Mouse (Mus musculus) CD4-positive, CD25-positive, alpha-beta regulatory T cell, adult 2 months (primary cell): ENCODE results near the gene Lgi4.

Experiments used
- DNase-seq: peaks from one replicate; pipeline ENCODE4 v3.0.0-alpha.2; 2012; ENCODE audit warnings: low read depth, low spot score

Gene Lgi4

GRCm38 (mm10) chr7:31076492-31076891, 17.4 kb downstream of the Lgi4 start, which contains the start of gene Fxyd3:
Fxyd3 (minus strand) TSS chr7:31076704.
- no peak for DNase-seq

- DNase-seq, result no peak
These were observed 18.3 kb downstream of the Lgi4 start for GRCm38 (mm10) chr7:31077470-31077869.

GRCm38 (mm10) chr7:31077885-31078445, 18.8 kb downstream of the Lgi4 start:
- peak; percentile 72 for DNase-seq

GRCm38 (mm10) chr7:31079670-31080069, 20.5 kb downstream of the Lgi4 start:
- DNase-seq, result no peak

- no peak for DNase-seq
These were observed 21.5 kb downstream of the Lgi4 start for GRCm38 (mm10) chr7:31080611-31081010.

DNA sequence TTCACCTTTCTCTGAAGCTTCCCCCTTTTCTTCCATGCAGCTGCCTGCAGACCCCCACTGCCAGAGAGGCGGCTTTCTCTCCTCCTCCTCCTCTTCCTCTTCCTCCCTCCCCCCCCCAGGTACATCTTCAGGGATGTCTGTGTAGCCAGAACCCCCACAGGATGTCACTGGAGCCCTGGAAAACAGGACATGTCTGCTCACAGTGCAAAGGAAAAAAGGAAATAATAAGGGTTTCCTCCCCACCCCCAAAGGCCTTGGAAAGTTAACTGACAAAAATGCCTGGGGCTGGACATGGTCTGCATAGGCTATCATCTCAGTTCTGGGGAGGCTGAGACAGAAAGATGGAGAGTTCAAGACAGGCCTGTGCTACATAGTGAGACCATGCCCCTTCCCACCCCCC, 22.0 kb downstream of the Lgi4 start:
- no peak for DNase-seq

- no peak for DNase-seq
These were observed 23.0 kb downstream of the Lgi4 start for GRCm38 (mm10) chr7:31082106-31082505.

- DNase-seq, result no peak
These were observed 23.9 kb downstream of the Lgi4 start for GRCm38 (mm10) chr7:31082831-31083588.

DNA sequence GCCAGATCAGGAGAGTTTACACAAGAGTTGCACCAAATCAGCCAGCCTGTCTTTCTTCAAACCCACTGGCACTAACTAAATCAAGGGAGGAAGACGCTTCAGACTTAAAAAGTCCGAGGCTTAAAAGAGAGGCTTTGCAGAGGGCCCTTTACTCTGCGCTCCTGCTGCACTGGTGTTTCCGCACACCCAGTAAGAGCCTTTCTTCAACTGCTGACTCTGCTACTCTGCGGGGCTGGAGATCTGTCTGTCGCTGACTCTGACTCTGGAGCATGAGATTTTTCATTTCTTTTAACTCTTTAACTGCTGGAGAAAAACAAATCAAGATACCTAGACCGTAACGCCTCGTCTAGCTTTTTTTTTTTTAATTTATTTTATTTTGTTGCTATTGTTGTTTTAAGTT, 25.0 kb downstream of the Lgi4 start:
- DNase-seq, result no peak

- DNase-seq, result no peak
These were observed 26.0 kb downstream of the Lgi4 start for GRCm38 (mm10) chr7:31085171-31085570.

DNA sequence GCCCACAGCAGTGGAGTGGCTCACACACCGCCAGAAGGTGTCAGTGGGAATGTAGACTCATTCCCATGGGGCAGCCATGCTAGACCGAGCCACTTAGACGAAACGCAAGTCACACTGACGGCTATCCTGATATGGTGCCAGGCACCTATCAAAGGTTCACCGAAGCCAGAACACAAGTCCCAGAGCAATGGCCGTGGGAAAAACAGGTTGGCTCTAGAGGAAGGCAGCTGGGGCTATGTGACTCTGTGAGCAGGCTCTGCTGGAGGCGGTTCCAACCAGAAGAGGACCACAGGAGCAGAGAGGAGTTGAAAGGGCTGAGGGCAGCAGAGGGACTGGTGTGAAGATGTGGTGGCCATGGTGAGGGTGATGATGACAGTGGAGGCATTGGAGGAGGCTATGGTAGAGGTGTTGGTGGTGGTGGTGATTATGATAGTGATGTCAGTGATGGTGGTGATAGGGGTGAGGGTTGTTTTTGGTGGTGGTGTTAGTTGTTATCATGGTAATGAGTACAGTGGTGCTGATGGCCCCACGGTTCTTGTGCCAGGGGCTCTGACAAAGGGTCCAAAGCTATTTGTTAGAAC, 27.1 kb downstream of the Lgi4 start:
- no peak for DNase-seq

GRCm38 (mm10) chr7:31087262-31087661, 28.1 kb downstream of the Lgi4 start:
- DNase-seq, result peak; percentile 53

DNA sequence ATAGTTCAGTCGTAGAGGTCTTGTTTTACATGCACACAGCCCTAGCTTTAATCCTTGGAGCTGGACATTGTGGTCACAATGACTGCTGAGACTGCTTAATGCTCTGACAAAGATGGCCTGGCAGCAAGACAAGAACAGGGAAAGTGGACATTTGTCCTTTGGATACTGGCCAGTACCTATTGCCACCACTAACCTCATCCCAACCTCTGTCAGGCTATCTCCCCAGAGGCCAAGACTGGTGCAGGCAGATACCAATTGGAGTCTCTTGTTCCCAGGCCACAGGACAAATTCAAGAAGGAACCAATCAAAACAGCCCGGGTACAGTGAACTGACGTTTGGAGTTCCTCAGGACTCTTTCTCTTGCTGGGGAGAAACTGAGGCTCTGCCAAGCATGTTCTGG, 29.1 kb downstream of the Lgi4 start:
- no peak for DNase-seq

- DNase-seq, result peak; percentile 77
These were observed 30.6 kb downstream of the Lgi4 start for GRCm38 (mm10) chr7:31089721-31090120.

GRCm38 (mm10) chr7:31094774-31095501, 35.8 kb downstream of the Lgi4 start:
- peak; percentile 58 for DNase-seq

DNA sequence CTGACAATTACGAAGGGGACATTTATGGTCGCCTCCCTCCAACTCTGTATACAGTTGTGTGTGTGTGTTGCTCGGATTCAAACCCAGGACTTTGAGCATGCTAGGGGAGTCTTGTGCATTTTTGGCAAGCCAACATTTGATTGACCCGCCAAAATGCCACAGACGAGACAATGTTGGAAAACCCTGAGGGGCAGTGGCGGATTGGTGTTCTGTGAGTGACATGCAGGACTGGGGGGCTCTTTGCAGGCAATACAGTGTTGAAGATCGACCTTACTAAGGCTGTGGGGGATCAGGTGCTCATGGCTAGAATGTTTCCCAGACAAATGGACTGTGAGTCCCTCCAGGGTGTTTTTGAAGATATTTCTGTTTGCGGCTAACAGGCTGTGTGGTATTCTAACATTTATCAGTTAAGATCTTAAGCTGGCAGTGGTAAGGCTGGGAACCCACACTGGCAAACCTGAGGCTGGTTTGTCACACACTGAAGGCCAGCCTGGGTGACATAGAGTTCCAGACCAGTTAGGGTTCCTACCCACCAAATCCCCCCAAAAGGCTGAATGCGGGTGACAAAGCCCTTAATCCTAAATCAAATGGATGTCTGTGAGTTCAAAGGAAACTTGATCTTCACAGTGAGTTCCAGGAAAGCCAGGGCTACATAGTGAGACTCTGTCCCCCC, 37.9 kb downstream of the Lgi4 start:
- DNase-seq, result no peak

- DNase-seq, result peak; percentile 95
These were observed 38.6 kb downstream of the Lgi4 start for GRCm38 (mm10) chr7:31097583-31098248.

- no peak for DNase-seq
These were observed 39.8 kb downstream of the Lgi4 start for GRCm38 (mm10) chr7:31098697-31099611.

GRCm38 (mm10) chr7:31099612-31099982, 40.5 kb downstream of the Lgi4 start:
- DNase-seq, result no peak

GRCm38 (mm10) chr7:31100786-31101185, 41.6 kb downstream of the Lgi4 start:
- no peak for DNase-seq
